Mouse (Mus musculus) embryonic facial prominence, embryonic 13.5 days (tissue): ENCODE data around the gene BC004004. TPM values are rescaled to one million over a fixed set of nuclear protein-coding genes. Genes with fewer than 3 reads are reported as not detected.
"Not testable (repeated sequence)": the region's sequence is repeated elsewhere in the genome, so short reads cannot be mapped to it uniquely, and the experiment has no call there.

Experiments used
- ATAC-seq: fragments of 200-750 bp; cut with Nextera tagmentation; 2 replicates; pipeline ENCODE4 v1.8.0; 2017; ENCODE audit warnings: low read depth; ENCODE audit not compliant: insufficient number of reproducible peaks, insufficient read depth, low FRiP score, low TSS enrichment
- H3K27ac ChIP-seq: fragments of 300-500 bp; sonication (generic); 2 replicates; pipeline ENCODE4 v1.5.1; 2015; ENCODE audit warnings: moderate library complexity, mild to moderate bottlenecking, inconsistent platforms
- H3K27me3 ChIP-seq: fragments of 300-500 bp; sonication (generic); 2 replicates; pipeline ENCODE4 v1.6.1; 2015; ENCODE audit warnings: mild to moderate bottlenecking, inconsistent platforms
- H3K36me3 ChIP-seq: fragments of 300-500 bp; sonication (generic); 2 replicates; pipeline ENCODE4 v1.6.1; 2015; ENCODE audit warnings: mild to moderate bottlenecking, inconsistent platforms
- H3K4me1 ChIP-seq: fragments of 300-500 bp; sonication (generic); 2 replicates; pipeline ENCODE4 v1.6.1; 2015; ENCODE audit warnings: inconsistent platforms
- H3K4me2 ChIP-seq: fragments of 300-500 bp; sonication (generic); 2 replicates; pipeline ENCODE4 v1.6.1; 2015; ENCODE audit warnings: moderate library complexity, mild to moderate bottlenecking, inconsistent platforms
- H3K4me3 ChIP-seq: fragments of 300-500 bp; sonication (generic); 2 replicates; pipeline ENCODE4 v1.5.1; 2015; ENCODE audit warnings: mild to moderate bottlenecking, inconsistent platforms
- H3K9ac ChIP-seq: fragments of 300-500 bp; sonication (generic); 2 replicates; pipeline ENCODE4 v1.6.1; 2015; ENCODE audit warnings: mild to moderate bottlenecking, inconsistent platforms
- H3K9me3 ChIP-seq: fragments of 300-500 bp; sonication (generic); 2 replicates; pipeline ENCODE4 v1.6.1; 2016; ENCODE audit warnings: inconsistent platforms
- WGBS: fragments of 180-500 bp; shearing (Covaris S2); methylation state at CpG from one replicate; pipeline ENCODE4 v1.1.7; 2015; ENCODE audit warnings: mixed read lengths; 5-methylcytosine and 5-hydroxymethylcytosine counted together
- polyA plus RNA-seq: library from polyadenylated mRNA; unstranded; fragments of >200 nt; fragmentation: Nextera tagmentation; extraction: Ambion mirVana; gene quantifications from 2 replicates; pipeline ENCODE4 v1.2.1, GENCODE M21; 2015

Gene BC004004
- polyA plus RNA-seq, 1 experiment from 2014 or later, result 66.7 TPM

DNA sequence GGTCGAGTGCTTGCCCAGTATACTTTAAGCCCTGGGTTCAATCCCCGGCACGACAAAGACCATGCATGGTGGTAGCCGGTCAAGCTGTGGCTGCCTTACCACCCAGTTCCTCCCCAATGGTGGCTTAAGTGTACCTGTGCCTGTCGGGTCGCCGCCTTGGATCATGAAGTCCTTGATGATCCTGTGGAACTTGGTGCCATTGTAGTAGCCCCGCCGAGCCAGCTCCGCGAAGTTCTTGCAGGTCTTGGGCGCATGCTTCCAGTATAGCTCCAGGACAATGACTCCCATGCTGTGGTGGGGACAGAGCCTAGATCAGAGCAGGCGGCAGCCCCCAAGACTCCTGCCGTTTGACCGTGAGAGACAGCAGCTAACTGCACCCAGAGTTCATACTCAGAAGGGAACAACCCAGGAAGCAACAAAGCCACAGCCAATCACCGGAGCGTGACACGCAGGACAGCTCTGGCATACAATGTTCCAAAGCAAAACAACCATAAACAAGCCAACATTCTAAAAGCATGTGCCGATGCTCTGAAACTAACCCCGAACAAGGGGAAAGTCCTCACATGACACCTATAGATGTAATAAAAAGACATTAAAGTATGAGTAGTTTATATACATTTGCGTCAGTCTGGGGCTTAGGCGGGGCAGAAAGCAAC is 6.9 kb upstream of the BC004004 start:
- Histone ChIP-seq H3K4me2 (peak overlapping the region; percentile 76), H3K36me3 (peaks cover 47% of the 10 kb centered on the region), H3K27ac (no peak overlapping the region), H3K9ac (no peak overlapping the region; the same call in 1 of the 2 replicates), H3K9me3 (no peaks in the 10 kb centered on the region), H3K27me3 (no peaks in the 10 kb centered on the region), H3K4me1 (peaks cover 38% of the 10 kb centered on the region), H3K4me3 (peak overlapping the region; percentile 11; the same call in 1 of the 2 replicates)
- WGBS, result 93% methylated on average over 22 of the region's 22 CpGs
- no peak for ATAC-seq

- Histone ChIP-seq H3K27me3 (no peaks in the 10 kb centered on the region), H3K9ac (peak overlapping the region; percentile 89), H3K4me2 (peak overlapping the region; percentile 76), H3K9me3 (no peaks in the 10 kb centered on the region), H3K27ac (no peak overlapping the region), H3K36me3 (peaks cover 42% of the 10 kb centered on the region), H3K4me3 (peak overlapping the region; percentile 86; the same call in 1 of the 2 replicates), H3K4me1 (peaks cover 38% of the 10 kb centered on the region)
- ATAC-seq, result no peak
- 57% methylated on average over 2 of the region's 2 CpGs for WGBS
Observed at GRCm38 (mm10) chr17:29262259-29262649, 6.3 kb upstream of the BC004004 start.

- Histone ChIP-seq H3K4me2 (peak overlapping the region; percentile 76), H3K27ac (peak overlapping the region; percentile 99), H3K9me3 (no peaks in the 10 kb centered on the region), H3K9ac (peak overlapping the region; percentile 89), H3K4me1 (peaks cover 43% of the 10 kb centered on the region), H3K4me3 (peak overlapping the region; percentile 86), H3K27me3 (no peaks in the 10 kb centered on the region), H3K36me3 (peaks cover 31% of the 10 kb centered on the region)
- ATAC-seq, result no peak
- under 1% methylated on average over 14 of the region's 14 CpGs for WGBS
Observed at GRCm38 (mm10) chr17:29263417-29263816, 5.2 kb upstream of the BC004004 start.

GRCm38 (mm10) chr17:29263840-29264633 is 4.6 kb upstream of the BC004004 start, which contains the start of gene Ppil1:
Gene Ppil1 (minus strand): TSS chr17:29264186.
- Histone ChIP-seq H3K4me3 (peak within 1 kb of the TSS; percentile 86), H3K4me1 (peaks cover 43% of the 10 kb centered on the region), H3K4me2 (peak within 1 kb of the TSS; percentile 76), H3K9me3 (no peaks in the 10 kb centered on the region), H3K27me3 (no peaks in the 10 kb centered on the region), H3K9ac (peak within 1 kb of the TSS; percentile 89), H3K27ac (peak within 1 kb of the TSS; percentile 99), H3K36me3 (peaks cover 24% of the 10 kb centered on the region)
- 6% methylated on average over 38 of the region's 38 CpGs for WGBS
- no peak for ATAC-seq

- WGBS, result 88% methylated on average over 5 of the region's 5 CpGs
- Histone ChIP-seq H3K4me2 (peak overlapping the region; percentile 76), H3K36me3 (peaks cover 21% of the 10 kb centered on the region), H3K9me3 (no peaks in the 10 kb centered on the region), H3K27me3 (no peaks in the 10 kb centered on the region), H3K4me1 (peaks cover 46% of the 10 kb centered on the region), H3K4me3 (peak overlapping the region; percentile 86; the same call in 1 of the 2 replicates), H3K9ac (peak overlapping the region; percentile 89), H3K27ac (peak overlapping the region; percentile 99)
- ATAC-seq, result no peak
Observed at GRCm38 (mm10) chr17:29264760-29265159, 3.8 kb upstream of the BC004004 start.

- ATAC-seq, H3K9ac ChIP-seq, H3K27ac ChIP-seq, H3K4me3 ChIP-seq, H3K4me2 ChIP-seq, H3K27me3 ChIP-seq, H3K9me3 ChIP-seq, H3K36me3 ChIP-seq: not testable (repeated sequence)
- peaks cover 33% of the 10 kb centered on the region for H3K4me1 ChIP-seq
- 90% methylated on average over 2 of the region's 2 CpGs for WGBS
Observed at GRCm38 (mm10) chr17:29267040-29267439, 1.5 kb upstream of the BC004004 start.

GRCm38 (mm10) chr17:29267931-29268681 is 482 bp upstream of the BC004004 start:
- H3K27ac ChIP-seq, result peak overlapping the region; percentile 95

DNA sequence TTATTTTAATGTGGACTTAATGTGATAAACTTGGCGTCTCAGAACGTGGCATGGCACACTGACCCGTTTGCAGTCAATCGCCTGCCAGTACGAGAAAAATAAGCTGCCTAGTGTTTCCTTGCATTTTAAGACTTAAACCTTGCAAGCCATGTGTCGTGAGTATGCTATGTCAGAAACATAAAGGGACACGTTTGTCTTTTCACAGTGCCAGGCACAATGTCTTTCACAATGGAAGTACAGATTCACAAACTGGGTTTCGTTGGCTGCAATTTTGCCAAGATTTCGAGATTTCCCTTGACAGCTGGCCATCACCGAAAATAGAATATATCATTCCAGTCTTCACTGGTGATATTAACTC is 740 bp downstream of the BC004004 start:
- Histone ChIP-seq H3K27me3 (no peaks in the 10 kb centered on the region), H3K4me1 (peaks cover 19% of the 10 kb centered on the region), H3K4me2 (peak overlapping the region; percentile 66), H3K9me3 (no peaks in the 10 kb centered on the region), H3K9ac (peak overlapping the region; percentile 97), H3K4me3 (peak overlapping the region; percentile 87), H3K27ac (peak overlapping the region; percentile 95), H3K36me3 (no peaks in the 10 kb centered on the region)
- WGBS, result 19% methylated on average over 10 of the region's 10 CpGs
- ATAC-seq, result no peak

More at GRCm38 (mm10) chr17:29267931-29268681, 482 bp upstream of the BC004004 start:
- no peaks in the 10 kb centered on the region for H3K9me3 ChIP-seq
- H3K36me3 ChIP-seq, result no peaks in the 10 kb centered on the region
- peak overlapping the region; percentile 66 for H3K4me2 ChIP-seq
- no peak; the same call in 1 of the 2 replicates for ATAC-seq
- H3K27me3 ChIP-seq, result no peaks in the 10 kb centered on the region
- WGBS, result 50% methylated on average over 6 of the region's 6 CpGs
- H3K4me1 ChIP-seq, result peaks cover 22% of the 10 kb centered on the region
- H3K9ac ChIP-seq, result peak overlapping the region; percentile 97
- H3K4me3 ChIP-seq, result peak overlapping the region; percentile 87

GRCm38 (mm10) chr17:29270148-29270698 is 1.6 kb downstream of the BC004004 start:
- Histone ChIP-seq H3K4me1 (peaks cover 15% of the 10 kb centered on the region), H3K9ac (peak overlapping the region; percentile 97; the same call in 1 of the 2 replicates), H3K27me3 (no peaks in the 10 kb centered on the region), H3K36me3 (no peaks in the 10 kb centered on the region), H3K4me3 (peak overlapping the region; percentile 87), H3K9me3 (no peaks in the 10 kb centered on the region), H3K27ac (no peak overlapping the region), H3K4me2 (peak overlapping the region; percentile 66)
- ATAC-seq, result no peak
- WGBS, result 90% methylated on average over 9 of the region's 9 CpGs

- Histone ChIP-seq H3K36me3 (peaks cover 6% of the 10 kb centered on the region; the same call in 1 of the 2 replicates), H3K27ac (no peak overlapping the region), H3K4me2 (no peak overlapping the region), H3K9ac (no peak overlapping the region), H3K27me3 (no peaks in the 10 kb centered on the region), H3K4me1 (peaks cover 8% of the 10 kb centered on the region), H3K4me3 (no peak overlapping the region), H3K9me3 (no peaks in the 10 kb centered on the region)
- 82% methylated on average over 7 of the region's 7 CpGs for WGBS
- ATAC-seq, result no peak
Observed at GRCm38 (mm10) chr17:29273156-29273555, 4.6 kb downstream of the BC004004 start.

- ATAC-seq, result no peak
- Histone ChIP-seq H3K36me3 (peaks cover 6% of the 10 kb centered on the region; the same call in 1 of the 2 replicates), H3K9me3 (no peaks in the 10 kb centered on the region), H3K27me3 (no peaks in the 10 kb centered on the region), H3K4me3 (no peak overlapping the region), H3K4me2 (no peak overlapping the region), H3K27ac (no peak overlapping the region), H3K4me1 (peaks cover 6% of the 10 kb centered on the region), H3K9ac (0 out of 2 replicates have a peak overlapping the region, but pooled peaks have one; percentile 11)
- 77% methylated on average over 11 of the region's 11 CpGs for WGBS
Observed at GRCm38 (mm10) chr17:29273889-29274288, 5.3 kb downstream of the BC004004 start.
